ENCODE assay signal across 8 mouse cellular contexts in the genomic region with DNA sequence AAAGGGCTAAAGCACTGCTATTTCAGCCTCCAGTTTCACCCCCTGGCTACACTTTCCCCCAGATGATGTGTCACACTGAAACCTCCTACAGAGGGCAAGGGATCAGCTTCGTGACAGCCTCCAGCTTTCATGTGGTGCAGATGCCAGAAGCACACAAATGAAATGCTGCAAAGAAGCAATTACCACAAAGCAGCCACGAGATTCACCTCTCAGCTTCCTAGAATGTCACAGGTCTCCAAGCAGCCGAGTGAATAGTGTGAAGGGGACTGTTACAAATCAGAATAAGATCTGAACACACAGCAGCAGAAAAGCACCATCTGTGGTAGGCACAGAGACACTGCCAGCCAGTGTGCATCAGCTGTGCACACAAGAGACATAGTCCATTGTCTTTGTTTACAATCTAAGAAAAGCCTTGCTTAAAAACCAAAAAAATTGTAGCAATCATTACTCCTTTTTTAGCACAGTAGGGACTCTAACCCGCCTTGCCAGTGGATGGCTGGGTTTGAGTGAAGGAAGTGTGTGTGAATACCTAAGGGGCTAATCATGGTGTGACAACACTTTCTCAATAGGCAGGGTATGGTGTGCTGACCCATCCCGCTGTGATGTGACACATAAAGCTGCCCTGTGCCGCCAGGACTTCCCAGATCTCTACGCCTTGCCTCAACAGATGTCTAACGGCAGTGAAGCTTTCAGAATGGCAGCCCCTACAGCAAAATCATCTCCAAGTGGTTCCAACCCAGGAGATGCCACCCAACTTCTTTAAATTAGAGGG. TPM values are rescaled to one million over a fixed set of nuclear protein-coding genes. Genes with fewer than 3 reads are reported as not detected.
A peak's percentile ranks its signal among the peaks of the same experiment; 100 is the strongest.
DNase-seq lines count a peak whose midpoint lies in the region; ATAC-seq and TF ChIP-seq lines count a peak whose summit lies in the region.

No protein-coding gene starts in this region.

- TF ChIP-seq EP300 in lung, postnatal 0 days (IDR thresholded peaks at IDR 0.05), result no peak

- no peaks in the 10 kb centered on the region for H3K27me3 ChIP-seq in embryonic facial prominence, embryonic 13.5 days
- H3K27me3 ChIP-seq in lung, postnatal 0 days (replicated peaks; ENCODE audit: insufficient read depth, low read length), result no peaks in the 10 kb centered on the region

- no peaks in the 10 kb centered on the region for H3K9me3 ChIP-seq in embryonic facial prominence, embryonic 13.5 days
- no peaks in the 10 kb centered on the region for H3K9me3 ChIP-seq in lung, postnatal 0 days (ENCODE audit: low read length)

- peaks cover 22% of the 10 kb centered on the region for H3K4me1 ChIP-seq in embryonic facial prominence, embryonic 13.5 days
- peaks cover 7% of the 10 kb centered on the region; the same call in 1 of the 2 replicates for H3K4me1 ChIP-seq in lung, postnatal 0 days (ENCODE audit: insufficient read depth, low read depth, low read length)

- whole genome bisulfite sequencing in embryonic facial prominence, embryonic 13.5 days, result 39% methylated on average over 8 of the region's 8 CpGs
- 37% methylated on average over 8 of the region's 8 CpGs for WGBS in lung, postnatal 0 days

- no peak overlapping the region for H3K4me3 ChIP-seq in embryonic facial prominence, embryonic 13.5 days
- no peak overlapping the region for H3K4me3 ChIP-seq in lung, postnatal 0 days (ENCODE audit: low read depth, low read length)

- no peak overlapping the region for H3K27ac ChIP-seq in embryonic facial prominence, embryonic 13.5 days
- peak overlapping the region; percentile 47; the same call in 1 of the 2 replicates for H3K27ac ChIP-seq in lung, postnatal 0 days (ENCODE audit: low read length)

- no peak for ATAC-seq in embryonic facial prominence, embryonic 13.5 days (ENCODE audit: insufficient number of reproducible peaks, insufficient read depth, low FRiP score, low TSS enrichment, low read depth)
- ATAC-seq in lung, postnatal 0 days, result peak; percentile 87
- peak; percentile 21; the same call in 1 of the 2 replicates for ATAC-seq in neutrophil, adult 5-6 weeks (ENCODE audit: extremely low read depth, insufficient number of reproducible peaks, low FRiP score, poor library complexity, severe bottlenecking)

- H3K9ac ChIP-seq in embryonic facial prominence, embryonic 13.5 days, result peak overlapping the region; percentile 27; the same call in 1 of the 2 replicates
- no peak overlapping the region for H3K9ac ChIP-seq in lung, postnatal 0 days (replicated peaks; ENCODE audit: low read depth)

- peak; percentile 60 for DNase-seq in A20 (ENCODE audit: low read depth, low spot score)
- peak; percentile 57 to 64 for DNase-seq in CD8-positive naive resting alpha-beta T cell, adult 2 months (ENCODE audit: low read depth in 2 of 2, low spot score in 2 of 2)
- peak; percentile 70 for DNase-seq in lung, postnatal 0 days (ENCODE audit: low spot score)
- no peak for DNase-seq in gastrocnemius, postnatal 4 days (ENCODE audit: low spot score in 2 of 2)
- DNase-seq in urinary bladder, postnatal 14 days (ENCODE audit: low spot score), result no peak
- no peak for DNase-seq in ovary, postnatal 10 days (ENCODE audit: low spot score)

- no peak for TF ChIP-seq CTCF in lung, postnatal 0 days (IDR thresholded peaks at IDR 0.05)

- no peaks in the 10 kb centered on the region for H3K36me3 ChIP-seq in embryonic facial prominence, embryonic 13.5 days
- H3K36me3 ChIP-seq in lung, postnatal 0 days (ENCODE audit: insufficient read depth, low read length), result no peaks in the 10 kb centered on the region

- no peak overlapping the region for H3K4me2 ChIP-seq in embryonic facial prominence, embryonic 13.5 days
- H3K4me2 ChIP-seq in lung, postnatal 0 days (replicated peaks; ENCODE audit: low read depth, low read length), result no peak overlapping the region

RNA-seq across cellular contexts. Expression of a gene that starts 14.5 kb away (rescaled TPM):
- 13.7 and 13.9 TPM in 2 replicates for polyA plus RNA-seq in embryonic facial prominence, embryonic 13.5 days (2015; fragmentation: Nextera tagmentation; extraction: Ambion mirVana)
- polyA plus RNA-seq in lung, postnatal 0 days (2015; fragmentation: Nextera tagmentation; extraction: Ambion mirVana), result 10.8 and 12.4 TPM in 2 replicates
- 209 and 239 TPM in 2 replicates for total RNA-seq in neutrophil, adult 5-6 weeks (2017)
- 10 to 100 TPM; 22.1 to 25.7 TPM for total RNA-seq in gastrocnemius, postnatal 4 days (2021)

RNA-seq across cellular contexts. Expression of a gene that starts 36.6 kb away (rescaled TPM):
- 56.1 and 57.5 TPM in 2 replicates for polyA plus RNA-seq in embryonic facial prominence, embryonic 13.5 days (2015; fragmentation: Nextera tagmentation; extraction: Ambion mirVana)
- 1.6 and 1.8 TPM in 2 replicates for polyA plus RNA-seq in lung, postnatal 0 days (2015; fragmentation: Nextera tagmentation; extraction: Ambion mirVana)
- total RNA-seq in neutrophil, adult 5-6 weeks (2017), result 0.61 TPM in 1 of 2 replicates, not detected in the other
- 1 to 10 TPM; 2.2 to 3.8 TPM for total RNA-seq in gastrocnemius, postnatal 4 days (2021)

RNA-seq across cellular contexts. Expression of a gene that starts 51.1 kb away (rescaled TPM):
- polyA plus RNA-seq in embryonic facial prominence, embryonic 13.5 days (2015; fragmentation: Nextera tagmentation; extraction: Ambion mirVana), result 10.0 and 10.9 TPM in 2 replicates
- polyA plus RNA-seq in lung, postnatal 0 days (2015; fragmentation: Nextera tagmentation; extraction: Ambion mirVana), result 6.7 TPM in 2 replicates
- total RNA-seq in neutrophil, adult 5-6 weeks (2017), result 4.8 and 10.3 TPM in 2 replicates
- total RNA-seq in gastrocnemius, postnatal 4 days (2021), result 1 to 10 TPM; 2.9 to 3.9 TPM

Comparison
In these comparisons a context has a peak if more than half of its experiments do, and no peak if none do; other contexts are left out.
1. DNase-seq: peak in A20 (single experiment), CD8-positive naive resting alpha-beta T cell, adult 2 months (2 of 2) and lung, postnatal 0 days (single experiment); none in gastrocnemius, postnatal 4 days (0 of 2), urinary bladder, postnatal 14 days (single experiment) and ovary, postnatal 10 days (single experiment).